Mouse (Mus musculus): Measurements from ENCODE around the gene Pa2g4. TPM values are rescaled to one million over a fixed set of nuclear protein-coding genes. Genes with fewer than 3 reads are reported as not detected.

Pa2g4 gene
- polyA plus RNA-seq, 1 experiment from 2014 or later, result 267 TPM

DNA sequence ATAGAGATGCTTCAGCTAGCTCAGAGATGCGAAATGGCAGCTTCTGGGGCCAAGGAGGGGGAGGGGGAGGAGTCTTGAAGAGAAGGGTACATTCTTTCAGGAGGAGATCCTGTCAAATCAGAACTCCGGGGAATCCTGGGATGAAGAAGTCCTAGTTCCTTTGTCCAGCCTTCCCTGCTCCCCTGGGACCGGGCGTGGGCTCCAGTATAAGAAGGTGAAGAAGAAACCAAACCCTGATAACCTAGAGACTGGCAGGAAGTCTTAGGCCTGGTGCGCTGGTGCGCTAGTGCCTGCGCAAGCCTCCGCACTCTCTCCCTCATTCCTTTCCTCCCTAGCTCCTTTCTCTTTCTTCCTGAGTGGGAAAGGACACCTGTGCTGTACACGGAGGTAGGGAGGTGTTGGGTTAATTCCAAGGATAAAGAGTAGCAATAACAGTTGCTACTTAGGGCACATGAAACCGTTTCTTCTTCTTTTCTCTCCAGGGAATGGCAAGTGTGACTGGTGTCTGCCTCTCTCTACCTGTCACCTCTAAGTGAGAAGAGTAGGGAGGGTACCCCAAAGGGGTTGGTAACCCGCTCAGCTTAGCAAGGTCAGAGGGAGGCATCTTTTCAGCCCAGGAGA is 41.6 kb downstream of the Pa2g4 start:
- DNase-seq (ENCODE audit: low spot score), result no peak
- peaks cover 84% of the 10 kb centered on the region for H3K27me3 ChIP-seq (ENCODE audit: low read depth, poor library complexity, severe bottlenecking)
- peaks cover 32% of the 10 kb centered on the region for H3K4me1 ChIP-seq
- no peaks in the 10 kb centered on the region for H3K9me3 ChIP-seq (replicated peaks)
- WGBS, result 4% methylated on average over 11 of the region's 11 CpGs
- H3K36me3 ChIP-seq, result 0 out of 2 replicates have a peak, but pooled peaks cover under 1% of the 10 kb centered on the region
- H3K4me3 ChIP-seq, result peak overlapping the region; percentile 78
- 0 out of 2 replicates have a peak overlapping the region, but pooled peaks have one; percentile 81 for H3K27ac ChIP-seq

DNA sequence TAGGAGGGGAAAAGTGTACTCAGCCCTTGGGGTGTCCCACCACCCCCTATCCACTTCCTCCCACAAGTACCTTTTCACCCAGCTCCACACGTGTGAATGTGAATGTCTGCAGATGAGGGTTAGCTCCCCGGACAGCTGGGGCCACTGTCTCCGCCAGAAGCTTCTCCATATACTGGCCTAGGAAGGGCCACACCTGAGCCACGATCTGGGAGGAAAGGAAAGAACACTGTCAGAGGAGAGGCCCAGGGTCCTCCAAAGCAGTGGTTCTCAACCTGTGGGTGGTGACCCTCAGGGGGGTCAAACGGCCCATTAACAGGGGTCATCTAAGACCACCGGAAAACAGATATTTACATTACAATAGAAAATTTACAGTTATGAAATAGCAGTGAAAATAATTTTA is 43.4 kb downstream of the Pa2g4 start:
- Histone ChIP-seq H3K9me3 (replicated peaks) (no peaks in the 10 kb centered on the region), H3K4me3 (no peak overlapping the region), H3K27ac (no peak overlapping the region), H3K27me3 (ENCODE audit: low read depth, poor library complexity, severe bottlenecking) (peaks cover 94% of the 10 kb centered on the region), H3K36me3 (0 out of 2 replicates have a peak, but pooled peaks cover 6% of the 10 kb centered on the region), H3K4me1 (peaks cover 32% of the 10 kb centered on the region)
- DNase-seq (ENCODE audit: low spot score), result no peak
- WGBS, result 78% methylated on average over 6 of the region's 6 CpGs

DNA sequence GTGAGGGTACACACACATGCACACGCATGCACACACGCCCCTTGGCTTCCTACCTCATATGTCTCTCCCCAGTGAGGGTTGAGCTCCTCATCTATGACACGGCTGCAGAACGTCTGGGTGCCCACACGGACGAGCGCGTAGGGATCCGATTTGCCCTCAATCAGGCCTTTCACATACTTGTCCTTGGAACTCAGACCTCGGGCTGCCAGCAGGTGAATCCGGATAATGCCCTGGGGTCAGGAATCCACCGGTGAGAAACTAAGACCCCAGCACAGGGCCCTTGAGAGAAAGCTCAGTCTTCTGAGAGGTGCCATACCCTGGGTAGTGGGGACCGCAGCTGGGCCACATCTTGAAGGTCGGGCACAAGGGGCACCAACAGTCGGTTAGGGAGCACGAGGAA is 45.2 kb downstream of the Pa2g4 start:
- Histone ChIP-seq H3K27ac (no peak overlapping the region), H3K9me3 (replicated peaks) (no peaks in the 10 kb centered on the region), H3K27me3 (ENCODE audit: low read depth, poor library complexity, severe bottlenecking) (peaks cover 100% of the 10 kb centered on the region), H3K4me1 (peaks cover 38% of the 10 kb centered on the region), H3K4me3 (no peak overlapping the region), H3K36me3 (peaks cover 9% of the 10 kb centered on the region; the same call in 1 of the 2 replicates)
- no peak for DNase-seq (ENCODE audit: low spot score)
- WGBS, result 88% methylated on average over 16 of the region's 16 CpGs

DNA sequence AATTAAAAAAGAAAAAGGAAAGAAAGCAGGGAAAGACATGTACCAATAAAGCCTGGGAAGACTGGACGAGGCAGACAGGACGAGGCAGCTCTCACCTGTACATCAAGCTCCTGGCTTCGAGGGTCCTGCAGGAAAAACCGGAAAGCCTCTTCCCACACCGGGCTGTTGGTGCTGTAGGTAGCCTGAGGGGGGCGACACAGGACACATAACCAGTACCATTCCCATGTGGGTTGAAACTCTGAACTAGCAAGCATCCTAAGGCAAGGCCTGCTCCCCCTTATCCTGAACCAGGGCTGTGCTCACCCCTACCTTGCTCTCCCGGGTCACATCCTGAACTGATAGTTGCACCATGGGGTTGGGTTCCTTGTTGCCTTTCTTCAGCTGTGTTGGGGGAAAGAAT is 47.0 kb downstream of the Pa2g4 start:
- DNase-seq (ENCODE audit: low spot score), result no peak
- H3K9me3 ChIP-seq (replicated peaks), result no peaks in the 10 kb centered on the region
- no peak overlapping the region for H3K27ac ChIP-seq
- no peak overlapping the region for H3K4me3 ChIP-seq
- H3K36me3 ChIP-seq, result peaks cover 12% of the 10 kb centered on the region; the same call in 1 of the 2 replicates
- H3K4me1 ChIP-seq, result peaks cover 22% of the 10 kb centered on the region
- H3K27me3 ChIP-seq (ENCODE audit: low read depth, poor library complexity, severe bottlenecking), result peaks cover 95% of the 10 kb centered on the region
- WGBS, result 78% methylated on average over 7 of the region's 7 CpGs

DNA sequence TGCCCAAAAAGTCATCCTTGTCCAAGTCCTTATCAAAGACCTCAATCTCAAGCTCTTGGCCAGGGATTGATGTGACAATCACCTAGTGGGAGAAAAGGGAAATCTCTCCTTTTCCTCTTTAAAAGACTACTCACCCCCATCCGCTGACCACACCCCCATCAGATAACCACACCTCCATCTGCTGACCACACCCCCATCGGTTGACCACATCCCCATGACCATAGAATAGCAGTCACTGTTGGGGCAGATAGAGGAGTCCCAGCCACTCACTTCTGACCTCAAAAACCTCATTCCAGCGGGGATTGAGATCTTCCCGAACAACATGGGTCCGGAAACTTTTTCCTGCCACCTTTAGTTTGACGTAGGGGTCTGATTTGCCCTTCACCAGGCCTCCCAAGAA is 49.1 kb downstream of the Pa2g4 start:
- H3K4me3 ChIP-seq, result no peak overlapping the region
- no peak overlapping the region for H3K27ac ChIP-seq
- H3K4me1 ChIP-seq, result peaks cover 21% of the 10 kb centered on the region
- peaks cover 12% of the 10 kb centered on the region; the same call in 1 of the 2 replicates for H3K36me3 ChIP-seq
- WGBS, result 16% methylated on average over 6 of the region's 6 CpGs
- H3K27me3 ChIP-seq (ENCODE audit: low read depth, poor library complexity, severe bottlenecking), result peaks cover 83% of the 10 kb centered on the region
- H3K9me3 ChIP-seq (replicated peaks), result no peaks in the 10 kb centered on the region
- DNase-seq (ENCODE audit: low spot score), result no peak

DNA sequence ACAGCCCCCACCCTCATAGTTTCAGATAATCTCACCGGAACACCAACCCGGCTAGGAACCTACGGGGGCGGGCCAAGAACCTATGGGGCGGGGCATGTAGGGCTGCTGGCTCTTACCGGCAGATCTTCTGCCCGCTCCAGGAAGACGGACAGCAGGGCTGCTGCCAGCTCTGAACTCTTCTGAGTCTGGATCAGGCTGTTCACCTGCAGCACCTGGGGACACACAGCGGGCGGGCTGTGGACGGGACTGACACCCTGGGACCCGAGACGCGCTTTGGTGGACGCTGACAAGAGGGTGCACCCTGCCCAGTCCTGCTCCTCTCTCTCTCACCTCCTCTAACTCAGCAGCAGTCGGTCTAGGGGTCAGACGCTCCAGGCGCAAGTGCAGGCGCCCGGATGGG is 49.8 kb downstream of the Pa2g4 start:
- H3K9me3 ChIP-seq (replicated peaks), result no peaks in the 10 kb centered on the region
- peak overlapping the region; percentile 36 for H3K4me3 ChIP-seq
- H3K27me3 ChIP-seq (ENCODE audit: low read depth, poor library complexity, severe bottlenecking), result peaks cover 80% of the 10 kb centered on the region
- 4% methylated on average over 20 of the region's 20 CpGs for WGBS
- DNase-seq (ENCODE audit: low spot score), result no peak
- no peak overlapping the region for H3K27ac ChIP-seq
- H3K4me1 ChIP-seq, result peaks cover 21% of the 10 kb centered on the region
- peaks cover 12% of the 10 kb centered on the region; the same call in 1 of the 2 replicates for H3K36me3 ChIP-seq

DNA sequence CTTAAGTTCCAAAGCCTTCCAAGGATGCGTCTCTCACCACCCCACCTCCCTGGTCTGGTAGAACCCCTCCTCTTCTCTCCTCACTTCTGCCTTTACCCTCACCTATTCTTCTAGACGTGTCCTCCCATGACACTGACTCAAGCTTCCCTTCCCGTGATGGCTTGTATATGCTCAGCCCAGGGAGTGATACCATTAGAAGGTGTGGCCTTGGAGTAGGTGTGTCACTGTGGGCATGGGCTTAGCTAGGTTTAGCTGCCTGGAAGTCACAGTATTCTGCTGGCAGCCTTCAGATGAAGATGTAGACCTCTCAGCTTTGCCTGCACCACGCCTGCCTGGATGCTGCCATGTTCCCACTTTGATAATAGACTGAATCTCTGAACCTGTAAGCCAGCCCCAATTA is 50.7 kb downstream of the Pa2g4 start:
- WGBS, result 85% methylated on average over 4 of the region's 4 CpGs
- Histone ChIP-seq H3K4me1 (peaks cover 21% of the 10 kb centered on the region), H3K27me3 (ENCODE audit: low read depth, poor library complexity, severe bottlenecking) (peaks cover 71% of the 10 kb centered on the region), H3K4me3 (no peak overlapping the region), H3K9me3 (replicated peaks) (no peaks in the 10 kb centered on the region), H3K27ac (no peak overlapping the region), H3K36me3 (peaks cover 14% of the 10 kb centered on the region; the same call in 1 of the 2 replicates)
- DNase-seq (ENCODE audit: low spot score), result no peak

DNA sequence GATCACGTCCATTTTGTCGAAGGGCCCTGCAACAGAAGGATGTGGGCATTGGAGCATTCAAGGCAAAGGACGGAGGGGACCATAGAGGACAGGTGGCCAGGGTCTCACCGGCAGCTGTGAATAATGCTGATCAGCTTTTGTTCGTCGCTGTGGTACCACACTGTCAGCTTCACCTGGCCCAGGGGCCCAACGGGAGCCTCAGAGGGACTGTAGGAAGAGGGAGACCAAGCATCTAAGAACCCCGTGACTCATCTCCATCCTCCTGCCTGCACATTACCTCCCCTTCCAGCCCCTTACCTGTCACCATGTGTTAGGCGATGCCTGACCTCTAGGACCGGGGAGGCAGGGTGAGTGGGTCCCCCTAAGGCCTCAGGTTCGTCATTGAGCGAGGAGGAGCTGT is 54.0 kb downstream of the Pa2g4 start:
- Histone ChIP-seq H3K27ac (no peak overlapping the region), H3K4me1 (peaks cover 12% of the 10 kb centered on the region), H3K36me3 (peaks cover 9% of the 10 kb centered on the region; the same call in 1 of the 2 replicates), H3K27me3 (ENCODE audit: low read depth, poor library complexity, severe bottlenecking) (peaks cover 38% of the 10 kb centered on the region), H3K4me3 (no peak overlapping the region), H3K9me3 (replicated peaks) (no peaks in the 10 kb centered on the region)
- no peak for DNase-seq (ENCODE audit: low spot score)
- WGBS, result 79% methylated on average over 12 of the region's 12 CpGs

DNA sequence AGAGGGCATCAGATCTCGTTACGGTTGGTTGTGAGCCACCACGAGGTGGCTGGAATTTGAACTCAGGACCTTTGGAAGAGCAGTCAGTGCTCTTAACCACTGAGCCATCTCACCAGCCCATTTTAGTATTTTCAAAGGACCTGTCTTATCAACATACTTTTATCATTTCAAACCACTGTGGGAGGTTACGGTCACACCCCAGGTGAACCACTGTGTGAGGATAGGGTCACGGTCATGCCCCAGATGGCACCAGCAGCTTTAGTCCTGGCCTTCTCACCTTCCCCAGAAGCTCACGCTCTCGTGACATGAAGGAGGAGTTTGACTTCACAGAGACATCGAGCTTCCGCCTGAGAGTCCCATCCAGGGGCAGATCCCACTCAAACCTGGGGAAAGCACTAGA is 54.6 kb downstream of the Pa2g4 start:
- no peaks in the 10 kb centered on the region for H3K9me3 ChIP-seq (replicated peaks)
- no peak overlapping the region for H3K4me3 ChIP-seq
- 90% methylated on average over 9 of the region's 9 CpGs for WGBS
- no peak for DNase-seq (ENCODE audit: low spot score)
- peaks cover 7% of the 10 kb centered on the region; the same call in 1 of the 2 replicates for H3K36me3 ChIP-seq
- peaks cover 32% of the 10 kb centered on the region for H3K27me3 ChIP-seq (ENCODE audit: low read depth, poor library complexity, severe bottlenecking)
- H3K27ac ChIP-seq, result no peak overlapping the region
- peaks cover 8% of the 10 kb centered on the region for H3K4me1 ChIP-seq

DNA sequence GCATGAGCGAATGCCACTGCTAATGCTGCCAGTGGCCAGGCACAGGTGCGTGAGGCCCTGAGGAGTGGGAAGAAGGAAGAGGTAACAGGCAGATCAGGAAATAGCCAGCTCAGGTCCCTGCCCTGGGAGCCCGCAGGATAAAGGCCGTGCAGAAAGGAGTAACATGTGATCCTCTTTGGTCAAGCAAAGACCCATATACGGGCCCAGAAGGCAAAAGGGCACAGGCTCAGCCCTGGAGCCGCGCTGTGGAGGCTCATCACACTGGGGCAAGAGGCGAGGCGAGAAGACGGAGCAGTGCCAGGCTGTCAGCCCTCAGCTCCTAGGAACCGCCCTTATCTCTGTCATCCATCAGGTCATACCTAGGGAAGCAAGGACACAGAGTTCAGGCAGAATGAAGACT is 55.5 kb downstream of the Pa2g4 start:
- Histone ChIP-seq H3K36me3 (peaks cover 5% of the 10 kb centered on the region; the same call in 1 of the 2 replicates), H3K27me3 (ENCODE audit: low read depth, poor library complexity, severe bottlenecking) (peaks cover 23% of the 10 kb centered on the region), H3K4me1 (no peaks in the 10 kb centered on the region), H3K9me3 (replicated peaks) (no peaks in the 10 kb centered on the region), H3K4me3 (no peak overlapping the region), H3K27ac (no peak overlapping the region)
- no peak for DNase-seq (ENCODE audit: low spot score)
- 83% methylated on average over 11 of the region's 11 CpGs for WGBS

DNA sequence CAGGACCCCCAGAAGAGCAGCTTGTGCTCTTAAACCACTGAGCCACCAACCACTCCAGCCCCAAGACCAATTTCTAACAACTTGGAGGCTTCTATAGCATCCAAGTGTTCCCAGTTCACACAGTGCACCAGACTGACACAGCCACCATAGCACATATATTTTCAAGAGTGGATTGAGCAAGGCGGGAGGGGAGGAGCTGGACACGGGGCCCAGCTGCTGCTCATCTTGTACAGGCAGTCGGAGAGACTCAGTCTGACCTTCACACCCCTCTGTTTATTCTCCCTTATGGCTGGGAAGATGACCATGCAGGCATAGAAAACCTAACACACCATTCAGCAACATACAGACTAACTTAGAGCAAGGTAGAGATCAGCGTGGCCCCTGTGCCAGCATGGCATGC is 56.0 kb downstream of the Pa2g4 start:
- DNase-seq (ENCODE audit: low spot score), result no peak
- Histone ChIP-seq H3K4me3 (no peak overlapping the region), H3K27ac (no peak overlapping the region), H3K36me3 (peaks cover 3% of the 10 kb centered on the region; the same call in 1 of the 2 replicates), H3K9me3 (replicated peaks) (no peaks in the 10 kb centered on the region), H3K4me1 (no peaks in the 10 kb centered on the region), H3K27me3 (ENCODE audit: low read depth, poor library complexity, severe bottlenecking) (peaks cover 18% of the 10 kb centered on the region)
- WGBS, result 81% methylated on average over 4 of the region's 4 CpGs

DNA sequence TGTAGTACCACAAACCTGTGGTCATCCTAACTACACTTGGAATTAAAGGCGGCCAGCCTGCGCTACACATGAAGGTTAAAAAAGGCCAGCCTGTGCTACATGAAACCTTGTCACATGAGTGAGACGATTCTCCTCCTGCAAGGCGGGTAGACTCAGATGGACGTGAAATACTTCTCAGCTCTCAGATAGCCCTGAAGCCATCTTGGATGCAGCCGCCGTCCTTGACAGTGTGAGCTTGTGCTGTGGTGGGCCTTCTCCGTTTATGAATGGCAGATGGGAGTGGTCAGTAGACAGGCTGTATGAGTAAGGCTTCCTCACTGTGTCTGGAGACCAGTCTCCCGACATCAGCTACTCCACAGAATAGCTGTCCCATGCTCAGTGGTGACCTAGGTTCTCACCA is 56.6 kb downstream of the Pa2g4 start:
- H3K27me3 ChIP-seq (ENCODE audit: low read depth, poor library complexity, severe bottlenecking), result peaks cover 17% of the 10 kb centered on the region; the same call in 1 of the 2 replicates
- H3K9me3 ChIP-seq (replicated peaks), result no peaks in the 10 kb centered on the region
- DNase-seq (ENCODE audit: low spot score), result peak; percentile 26
- no peak overlapping the region for H3K4me3 ChIP-seq
- WGBS, result 89% methylated on average over 9 of the region's 9 CpGs
- H3K4me1 ChIP-seq, result no peaks in the 10 kb centered on the region
- H3K27ac ChIP-seq, result no peak overlapping the region
- H3K36me3 ChIP-seq, result 0 out of 2 replicates have a peak, but pooled peaks cover 2% of the 10 kb centered on the region

DNA sequence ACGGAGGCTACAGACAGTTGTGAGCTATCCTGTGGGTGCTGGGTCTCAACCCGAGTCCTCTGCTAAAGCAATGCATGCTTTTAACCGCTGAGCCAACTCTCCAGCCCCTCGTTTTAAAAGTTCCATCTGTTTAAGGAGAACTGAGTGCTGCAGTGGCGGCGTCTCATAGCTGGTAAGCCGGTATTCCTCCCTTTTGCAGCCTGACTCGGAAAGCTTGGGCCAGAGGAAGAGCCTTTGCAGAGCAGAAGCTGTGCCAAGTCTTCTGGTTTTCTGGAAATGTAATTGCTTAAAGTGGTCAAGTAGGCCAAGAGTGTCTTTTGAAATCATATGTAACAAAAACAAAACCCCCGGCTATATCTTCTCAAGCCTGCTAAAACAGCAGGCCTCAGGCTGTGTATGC is 57.5 kb downstream of the Pa2g4 start:
- no peaks in the 10 kb centered on the region for H3K4me1 ChIP-seq
- no peaks in the 10 kb centered on the region for H3K9me3 ChIP-seq (replicated peaks)
- H3K36me3 ChIP-seq, result 0 out of 2 replicates have a peak, but pooled peaks cover 2% of the 10 kb centered on the region
- no peak for DNase-seq (ENCODE audit: low spot score)
- H3K27ac ChIP-seq, result no peak overlapping the region
- no peak overlapping the region for H3K4me3 ChIP-seq
- WGBS, result 82% methylated on average over 9 of the region's 9 CpGs
- H3K27me3 ChIP-seq (ENCODE audit: low read depth, poor library complexity, severe bottlenecking), result peaks cover 11% of the 10 kb centered on the region; the same call in 1 of the 2 replicates
